Mouse (Mus musculus): Measurements from ENCODE around the gene Suv39h1.
"Not testable (repeated sequence)": the region's sequence is repeated elsewhere in the genome, so short reads cannot be mapped to it uniquely, and the experiment has no call there.

Suv39h1 gene

DNA sequence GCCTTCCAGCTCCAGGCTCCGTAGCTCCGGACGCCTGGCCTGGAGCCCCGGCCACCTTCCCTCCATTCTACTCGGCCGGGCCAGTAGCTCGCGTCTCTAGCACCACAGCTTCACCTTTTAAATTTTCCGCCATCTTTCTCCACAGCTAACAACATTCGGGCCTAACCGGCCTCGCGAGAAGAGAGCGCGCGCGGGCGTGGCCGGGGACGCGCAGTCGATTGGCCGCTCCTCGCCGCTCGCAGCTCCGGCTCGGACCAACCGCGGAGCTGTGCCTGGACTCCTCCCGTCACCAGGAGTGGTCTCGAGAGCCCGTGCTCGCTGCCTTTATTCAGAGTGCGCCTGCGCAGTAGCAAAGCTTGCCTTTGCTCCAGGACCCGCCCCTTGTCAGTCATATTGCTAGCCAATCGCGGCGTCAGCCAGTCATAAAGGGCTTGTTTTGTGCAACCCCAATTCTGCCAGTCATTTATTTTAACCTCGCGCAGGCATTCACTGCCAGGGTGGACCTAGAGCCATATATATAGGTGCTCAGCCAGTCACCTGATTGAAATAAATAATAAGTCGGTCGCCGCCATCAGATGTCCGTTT, at the start of gene Suv39h1:
Gene Suv39h1, minus strand, starts transcription at position 331 of the 585 bp plus-strand sequence.
- DNase-seq (ENCODE audit: low read depth, low spot score): peak; percentile 95

DNA sequence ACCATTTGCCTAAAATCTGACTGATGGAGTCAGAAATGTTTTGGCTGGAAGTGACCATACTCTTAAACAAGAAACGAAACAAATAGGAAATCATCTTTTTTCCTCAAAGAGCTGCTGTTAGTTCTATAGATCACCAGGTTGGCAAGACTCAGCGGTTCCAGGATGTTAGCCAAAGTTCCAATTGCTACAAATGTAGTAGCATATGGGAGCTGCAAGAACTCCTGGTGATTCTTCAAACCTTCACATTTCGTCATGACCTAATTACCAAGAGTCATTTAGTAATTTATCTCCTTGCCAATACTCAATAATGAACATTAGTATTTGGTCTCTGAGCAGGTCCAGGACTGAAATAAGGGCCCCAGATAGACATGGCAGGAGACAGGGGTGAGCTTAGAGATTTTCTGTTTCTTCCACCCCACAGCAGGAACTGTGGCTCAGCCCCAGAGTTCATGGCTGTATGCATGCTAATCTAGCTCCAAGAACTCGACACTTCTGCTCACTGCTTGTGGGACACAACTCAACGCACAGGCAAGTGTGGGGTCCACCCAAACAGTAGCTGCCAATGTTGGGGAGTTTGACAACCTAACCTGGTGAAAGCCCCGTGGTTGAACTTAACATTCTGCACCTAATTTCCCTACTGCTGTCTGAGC, 49.4 kb upstream of the Suv39h1 start:
- DNase-seq (ENCODE audit: low read depth, low spot score): no peak

DNA sequence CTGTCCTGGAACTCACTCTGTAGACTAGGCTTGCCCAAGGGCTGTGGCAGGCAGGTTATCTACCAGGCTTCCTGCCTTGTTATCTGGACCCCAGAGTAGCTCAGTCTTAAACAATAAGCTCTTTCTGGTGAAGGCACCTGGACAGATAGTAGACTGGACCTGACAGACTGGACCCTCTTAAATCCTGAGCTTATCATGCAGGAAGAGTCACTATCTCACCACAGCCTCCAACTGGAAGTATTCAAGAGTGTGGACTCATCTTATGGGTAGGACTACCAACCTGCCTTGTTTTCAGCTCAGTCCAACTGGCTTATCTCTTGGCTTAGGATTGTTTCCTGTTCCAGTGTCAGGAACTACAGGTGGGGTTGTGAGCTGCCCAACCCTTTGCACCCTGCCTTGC, 42.7 kb upstream of the Suv39h1 start:
- no peak for DNase-seq (ENCODE audit: low read depth, low spot score)

DNA sequence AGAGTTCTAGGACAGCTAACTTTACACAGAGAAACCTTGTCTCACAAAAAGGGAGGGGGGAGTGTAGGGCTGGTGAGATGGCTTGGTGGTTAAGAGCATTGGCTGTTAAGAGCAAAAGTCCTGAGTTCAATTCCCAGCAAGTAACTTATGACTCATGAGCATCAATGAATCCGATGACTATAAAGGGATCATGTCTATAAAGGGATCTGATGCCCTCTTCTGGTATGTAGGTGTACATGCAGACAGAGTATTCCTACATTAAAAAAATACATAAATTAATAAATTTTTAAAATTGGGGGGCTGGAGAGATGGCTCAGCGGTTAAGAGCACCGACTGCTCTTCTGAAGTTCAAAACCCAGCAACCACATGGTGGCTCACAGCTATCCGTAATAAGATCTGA, 40.7 kb upstream of the Suv39h1 start:
- DNase-seq (ENCODE audit: low read depth, low spot score): no peak

DNA sequence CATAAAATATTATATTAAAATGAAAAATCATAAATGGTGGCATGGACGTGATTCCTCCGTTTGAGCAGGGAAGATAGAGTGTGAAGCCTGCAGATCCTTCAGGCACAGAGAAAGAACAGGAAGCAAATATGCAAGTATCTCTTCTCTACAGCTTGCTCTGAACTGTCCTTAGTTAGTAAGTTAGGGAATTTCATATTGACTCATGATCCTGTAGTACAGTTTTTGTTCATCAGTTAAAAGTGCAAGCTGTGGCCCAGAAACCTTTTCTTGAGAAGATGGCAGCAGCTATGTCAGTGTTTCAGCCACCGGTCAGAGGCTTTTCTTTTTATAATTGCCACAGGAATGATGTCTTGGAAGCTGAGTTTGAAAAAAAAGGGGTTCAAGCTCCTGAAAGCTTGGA, 30.5 kb upstream of the Suv39h1 start:
- no peak for DNase-seq (ENCODE audit: low read depth, low spot score)

DNA sequence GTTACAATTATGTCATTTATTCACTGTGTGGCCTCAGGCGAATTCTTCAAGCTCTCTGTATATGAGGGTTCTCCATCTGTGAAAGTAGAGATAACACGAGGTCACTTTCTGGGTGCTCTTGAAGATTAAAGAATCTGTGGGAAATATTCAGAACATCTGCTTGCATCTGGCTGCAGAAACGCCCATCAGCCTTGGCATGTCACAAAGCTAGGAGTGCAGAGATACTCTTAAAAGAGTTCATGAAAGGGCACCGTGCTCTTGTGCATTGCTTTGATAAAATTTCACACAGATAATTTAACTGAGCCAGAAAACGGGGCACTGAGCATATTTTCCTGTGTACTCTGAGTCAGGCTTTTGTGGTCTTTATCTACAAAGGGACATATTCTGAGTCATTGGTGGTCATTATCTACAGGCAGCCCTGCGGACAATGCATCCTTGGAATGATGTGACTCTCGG, 27.7 kb upstream of the Suv39h1 start:
- no peak for DNase-seq (ENCODE audit: low read depth, low spot score)

DNA sequence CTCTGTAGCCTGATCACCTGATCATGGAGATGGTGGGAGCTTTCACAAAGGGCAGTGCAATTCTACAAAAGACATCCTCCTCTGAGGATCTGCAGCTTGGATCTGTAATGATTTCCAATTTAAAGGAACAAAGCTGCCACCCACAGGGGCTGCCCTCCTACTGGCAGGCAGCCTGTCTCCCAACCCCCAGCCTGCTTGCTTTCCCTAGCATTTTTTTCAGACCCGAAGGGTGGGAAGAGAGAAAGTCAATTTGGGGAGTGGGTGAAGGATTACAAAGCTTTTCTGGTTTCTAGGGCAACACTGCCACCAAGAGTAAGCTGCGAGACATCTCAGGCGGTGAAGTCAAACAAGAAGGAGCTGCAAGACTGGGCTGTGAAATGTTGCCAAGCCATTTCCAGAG, 26.5 kb upstream of the Suv39h1 start:
- DNase-seq (ENCODE audit: low read depth, low spot score): peak; percentile 85

DNA sequence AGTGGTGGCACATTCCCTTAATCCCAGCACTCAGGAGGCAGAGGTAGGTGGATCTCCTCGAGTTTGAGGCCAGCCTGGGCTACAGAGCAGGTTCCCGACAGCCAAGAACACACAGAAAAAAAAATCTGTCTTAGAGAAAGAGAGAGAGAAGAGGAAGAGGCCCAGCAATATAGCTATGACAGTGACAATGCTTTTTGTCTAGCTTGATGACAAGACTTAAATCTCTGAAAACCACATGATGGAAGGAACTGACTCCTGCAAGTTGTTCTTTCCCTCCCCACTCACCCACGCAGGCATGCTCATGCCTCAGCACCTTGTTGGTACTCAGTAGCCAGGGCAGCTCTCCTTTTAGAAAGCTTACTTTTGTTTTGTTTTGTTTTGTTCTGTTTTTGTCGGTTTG, 24.9 kb upstream of the Suv39h1 start:
- DNase-seq (ENCODE audit: low read depth, low spot score): no peak

DNA sequence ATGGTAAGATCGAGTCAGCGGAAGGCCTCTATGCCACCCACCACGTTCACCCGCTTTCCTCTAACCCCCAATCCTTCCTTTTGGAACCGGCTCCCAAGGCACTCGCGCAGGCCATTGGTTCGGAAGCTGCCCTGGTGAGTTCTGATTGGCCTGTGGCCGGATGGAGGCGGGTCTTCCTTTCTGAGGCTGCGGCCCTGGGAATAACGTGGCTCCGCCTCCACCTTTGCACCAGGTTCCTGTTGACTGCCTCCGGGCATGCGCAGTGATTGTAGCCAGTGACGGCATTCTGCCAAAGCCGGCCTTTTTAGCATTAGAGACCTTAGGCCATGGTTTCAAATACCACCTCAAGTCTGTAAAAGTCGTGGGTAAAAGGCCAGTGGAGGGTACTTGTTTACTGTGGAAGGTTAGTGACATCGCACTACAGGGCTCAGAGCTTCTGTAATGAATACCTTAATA, 22.3 kb upstream of the Suv39h1 start:
- peak; percentile 95 for DNase-seq (ENCODE audit: low read depth, low spot score)

DNA sequence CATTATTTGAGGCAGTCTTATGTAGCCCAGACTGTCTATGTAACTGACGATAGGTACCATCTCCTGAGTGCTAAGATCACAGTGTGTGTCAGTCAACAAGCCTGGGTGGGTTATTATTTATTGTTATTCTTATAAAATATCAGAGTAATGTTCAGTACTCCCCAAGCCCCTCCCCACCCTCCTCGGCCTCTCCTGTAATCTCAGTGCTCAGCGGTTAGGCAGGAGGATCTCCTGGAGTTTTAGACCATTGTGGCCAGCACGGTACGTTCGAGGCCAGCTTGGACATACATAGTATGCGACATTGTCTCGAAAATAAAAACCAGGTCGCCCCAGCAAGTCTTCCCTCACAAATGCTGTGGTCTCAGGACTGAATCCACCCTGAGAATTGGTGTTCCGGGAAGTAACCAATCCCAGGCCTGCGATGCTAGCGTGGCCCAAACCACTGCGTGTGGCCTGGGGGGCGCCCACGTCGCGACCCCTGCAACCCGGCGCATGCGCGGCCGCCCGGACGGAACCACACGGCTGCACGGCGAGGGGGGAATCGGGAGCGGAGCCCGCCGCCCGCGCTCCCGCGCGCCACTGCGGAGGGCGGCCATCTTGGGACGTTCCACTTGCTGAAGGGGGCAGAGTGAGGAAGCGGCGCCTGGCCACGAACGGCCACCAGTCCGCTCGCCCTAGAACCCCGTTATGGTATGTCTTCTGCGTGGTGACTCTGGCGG, 21.7 kb upstream of the Suv39h1 start:
- DNase-seq (ENCODE audit: low read depth, low spot score): not testable (repeated sequence)

DNA sequence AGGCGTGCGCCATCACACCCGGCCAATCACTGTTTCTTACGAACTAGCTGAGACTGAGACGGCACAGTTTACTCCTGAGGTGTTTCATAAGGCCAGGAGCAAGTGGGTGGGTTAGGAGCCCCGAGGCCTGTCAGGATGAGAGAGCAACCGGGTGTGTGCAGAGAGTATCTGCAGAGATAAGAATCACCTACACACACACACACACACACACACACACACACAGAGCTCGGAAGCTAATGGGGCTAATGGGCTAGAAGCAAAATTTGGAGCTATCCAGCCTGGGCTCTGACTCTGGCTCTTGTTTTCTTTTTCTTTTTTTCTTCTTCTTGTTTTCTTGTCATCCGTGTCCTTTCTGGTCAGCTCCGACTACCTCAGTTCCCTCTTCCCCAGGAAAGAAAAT, 21.0 kb upstream of the Suv39h1 start:
- no peak for DNase-seq (ENCODE audit: low read depth, low spot score)

DNA sequence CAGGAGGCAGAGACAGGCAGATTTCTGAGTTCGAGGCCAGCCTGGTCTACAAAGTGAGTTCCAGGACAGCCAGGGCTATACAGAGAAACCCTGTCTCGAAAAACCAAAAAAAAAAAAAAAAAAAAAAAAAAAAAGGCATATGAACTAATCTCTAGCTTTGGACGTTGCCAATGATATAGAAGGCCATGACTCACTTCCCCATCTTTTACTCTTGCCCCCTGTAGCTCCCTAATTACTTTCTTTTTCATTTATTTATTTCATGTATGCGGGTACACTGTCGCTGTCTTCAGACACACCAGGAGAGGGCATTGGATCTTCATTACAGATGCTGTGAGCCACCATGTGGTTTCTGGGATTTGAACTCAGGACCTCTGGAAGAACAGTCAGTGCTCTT, 16.4 kb upstream of the Suv39h1 start:
- DNase-seq (ENCODE audit: low read depth, low spot score): not testable (repeated sequence)

DNA sequence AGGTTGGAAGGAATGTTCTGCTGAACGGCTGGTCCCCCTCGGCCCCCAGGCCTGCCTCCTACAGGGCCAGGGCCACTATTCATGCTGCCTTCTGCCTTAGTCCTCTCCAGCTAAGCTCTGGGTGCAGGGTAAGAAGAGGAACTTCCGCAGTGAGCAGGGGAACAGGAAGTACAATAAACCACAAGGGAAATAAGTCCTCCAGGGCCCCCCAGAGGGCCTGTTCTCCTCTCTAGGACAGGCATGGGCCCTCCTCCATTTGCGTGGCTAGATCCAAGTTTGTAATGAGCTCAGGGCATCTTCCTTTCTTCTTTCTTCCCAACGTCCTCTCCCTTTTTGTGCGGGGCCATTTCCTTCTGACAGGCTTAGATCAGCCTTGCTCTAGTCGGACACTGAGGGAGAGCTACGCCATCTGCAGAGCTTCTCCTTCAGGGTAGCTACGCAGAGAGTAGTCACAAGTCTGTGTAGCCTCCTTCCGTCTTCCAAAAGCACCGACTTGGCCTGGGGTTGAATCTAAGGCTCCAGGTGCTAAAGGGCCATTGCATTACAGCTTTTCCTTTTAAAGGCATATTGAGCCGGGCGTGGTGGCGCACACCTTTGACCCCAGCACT, 15.9 kb upstream of the Suv39h1 start, which contains the start of gene Was:
Gene Was, minus strand, starts transcription at position 153 of the 608 bp plus-strand sequence.
- DNase-seq (ENCODE audit: low read depth, low spot score): no peak

DNA sequence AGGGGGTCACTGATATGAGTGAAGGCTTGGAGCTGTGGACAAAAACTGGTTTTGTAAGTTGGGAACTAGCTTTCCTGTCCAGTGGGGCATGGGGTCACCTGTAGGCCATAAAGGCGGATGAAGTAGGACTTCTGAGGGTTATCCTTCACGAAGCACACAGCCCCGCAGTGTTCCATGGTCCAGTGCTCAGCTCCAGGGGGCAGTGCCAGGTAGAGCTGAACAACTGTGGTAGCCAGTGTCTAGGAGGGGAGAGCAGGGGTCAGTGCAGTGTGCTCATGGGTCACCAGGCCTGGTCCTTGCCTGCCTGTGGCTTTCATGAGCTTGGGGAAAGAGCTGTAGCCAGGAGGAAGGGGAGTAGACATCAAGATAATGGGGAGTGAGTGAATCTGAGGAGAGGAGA, 15.2 kb upstream of the Suv39h1 start:
- no peak for DNase-seq (ENCODE audit: low read depth, low spot score)

DNA sequence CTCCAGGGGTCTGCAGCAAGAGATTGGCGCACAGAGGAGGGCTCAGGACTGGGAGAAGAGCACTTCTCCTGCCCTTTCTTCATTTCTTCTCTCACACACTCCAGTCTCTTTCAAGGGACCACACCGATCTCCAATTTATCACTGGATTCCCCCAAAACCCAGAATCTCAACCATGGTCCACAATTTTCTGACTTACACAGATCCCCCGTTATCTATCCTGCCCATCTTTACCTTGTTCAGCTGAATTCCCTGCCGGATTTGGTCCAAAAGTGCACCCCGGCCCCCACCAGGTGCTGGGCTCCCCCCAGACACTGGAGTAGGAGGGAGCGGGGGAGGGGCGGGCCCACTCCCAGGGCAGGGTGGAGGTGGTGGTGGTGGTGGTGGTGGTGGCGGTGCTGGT, 11.1 kb upstream of the Suv39h1 start:
- DNase-seq (ENCODE audit: low read depth, low spot score): no peak

DNA sequence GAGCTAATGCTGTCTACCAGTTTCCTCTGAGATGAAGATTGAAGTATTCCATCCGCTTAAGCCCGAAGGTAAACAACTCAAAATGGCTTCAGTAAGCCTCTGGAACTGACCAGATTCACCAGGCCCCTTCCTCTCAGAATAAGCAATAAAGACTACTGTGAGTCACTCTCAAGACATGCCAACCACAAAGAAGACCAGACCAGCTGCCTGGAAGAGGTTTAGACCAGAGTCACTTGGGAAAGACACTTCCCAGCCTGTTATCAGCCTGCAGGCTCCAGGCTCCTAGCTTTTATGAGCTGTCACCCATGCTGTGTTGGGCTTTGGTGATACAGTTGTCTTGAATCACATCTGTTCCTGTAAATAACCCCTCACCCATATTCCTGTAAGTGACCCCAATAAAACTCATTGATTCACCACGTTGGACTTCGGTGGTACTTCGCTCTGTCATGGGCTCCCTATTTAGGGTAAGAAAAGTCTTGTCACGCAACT, 10.3 kb upstream of the Suv39h1 start:
- no peak for DNase-seq (ENCODE audit: low read depth, low spot score)

DNA sequence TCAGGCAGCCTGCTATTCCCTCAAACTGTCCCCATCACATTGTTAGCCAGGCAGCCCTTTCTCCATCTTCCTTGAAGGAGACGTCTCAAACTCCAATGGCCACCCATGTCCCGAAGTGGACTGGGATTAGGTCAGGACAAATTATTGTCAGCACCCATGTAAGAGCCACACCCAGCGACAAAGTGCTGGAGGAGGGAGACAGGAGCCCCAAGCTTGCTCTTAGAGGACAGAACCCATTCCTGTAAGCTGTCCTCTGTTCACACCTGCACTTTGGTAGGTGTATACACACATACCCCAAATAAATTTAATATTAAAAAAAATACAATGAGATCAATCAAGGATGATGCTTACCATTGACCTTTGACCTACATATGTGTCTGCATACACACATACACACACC, 544 bp upstream of the Suv39h1 start:
- no peak for DNase-seq (ENCODE audit: low read depth, low spot score)

DNA sequence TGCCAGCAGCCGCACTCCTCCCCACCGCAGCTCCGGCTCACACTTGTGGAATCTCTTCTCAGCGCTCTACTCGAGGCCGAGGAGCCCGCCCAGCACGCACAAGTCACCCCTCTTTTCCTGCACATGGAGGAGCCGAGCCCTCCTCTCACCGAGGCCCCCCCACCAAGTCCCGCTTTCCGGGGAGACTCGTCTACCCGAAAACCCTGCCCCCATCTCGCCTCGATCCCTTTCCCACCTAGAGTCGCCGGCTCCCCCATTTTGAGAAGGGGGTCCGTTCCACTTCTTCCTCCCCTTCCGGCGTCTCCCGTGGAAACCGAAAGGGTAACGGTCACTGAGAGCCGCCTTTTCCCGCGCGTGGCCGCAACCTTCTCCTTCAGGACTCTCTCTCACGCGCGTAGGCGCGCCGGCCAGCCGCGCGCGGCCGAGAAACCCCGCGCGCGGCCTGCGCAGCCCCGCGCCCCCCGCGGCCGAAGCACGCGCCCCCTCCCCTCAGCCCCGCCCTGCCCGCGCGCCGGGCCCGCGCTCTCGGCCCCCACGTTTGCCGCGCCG, 605 bp downstream of the Suv39h1 start:
- DNase-seq (ENCODE audit: low read depth, low spot score): peak; percentile 45

DNA sequence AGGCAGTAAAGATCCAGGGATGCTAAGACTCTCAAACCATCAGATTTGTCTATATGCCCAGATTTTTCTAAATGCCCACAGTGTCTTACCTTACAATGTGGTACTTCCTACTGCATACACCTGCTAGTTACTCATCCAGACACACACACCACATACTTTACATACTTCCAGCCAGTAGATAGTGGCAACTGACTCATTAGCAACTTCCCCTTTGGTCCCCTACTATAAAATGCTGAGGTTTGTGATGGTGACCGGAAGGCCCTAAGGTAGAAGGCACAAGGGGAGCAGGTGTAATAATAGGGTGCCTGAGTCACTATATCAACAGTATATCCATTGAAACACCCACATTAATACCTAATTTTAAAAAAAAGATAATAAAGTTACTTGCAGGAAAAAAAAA, 5.4 kb downstream of the Suv39h1 start:
- DNase-seq (ENCODE audit: low read depth, low spot score): no peak

DNA sequence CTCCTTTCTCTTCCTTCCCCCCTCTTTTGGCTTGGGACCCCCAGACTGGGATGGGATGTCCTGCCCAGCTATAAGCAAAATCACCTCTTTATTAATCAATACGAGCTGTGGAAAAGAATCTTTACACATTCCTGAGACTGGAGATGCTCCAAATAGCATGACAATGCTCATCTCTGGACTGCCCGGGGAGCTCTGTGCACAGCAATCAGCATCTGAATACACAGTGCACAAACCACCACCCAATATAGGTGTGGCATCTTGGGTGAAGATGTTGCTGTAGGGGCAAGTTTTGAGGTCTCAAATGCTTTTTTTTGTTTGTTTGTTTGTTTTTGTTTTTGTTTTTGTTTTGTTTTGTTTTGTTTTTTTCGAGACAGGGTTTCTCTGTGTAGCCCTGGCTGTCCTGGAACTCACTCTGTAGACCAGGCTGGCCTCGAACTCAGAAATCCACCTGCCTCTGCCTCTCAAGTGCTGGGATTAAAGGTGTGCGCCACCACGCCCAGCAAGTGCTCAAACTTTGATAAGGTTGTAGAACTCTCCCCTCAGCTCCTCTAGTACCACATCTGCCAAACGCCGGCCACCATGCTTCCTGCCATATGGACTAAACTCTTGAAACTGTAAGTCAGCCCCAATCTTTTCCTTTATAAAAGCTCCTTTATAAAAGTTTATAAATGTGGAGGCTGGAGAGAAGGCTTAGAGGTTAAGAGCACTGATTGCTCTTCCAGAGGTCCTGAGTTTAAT, 23.3 kb downstream of the Suv39h1 start:
- not testable (repeated sequence) for DNase-seq (ENCODE audit: low read depth, low spot score)

DNA sequence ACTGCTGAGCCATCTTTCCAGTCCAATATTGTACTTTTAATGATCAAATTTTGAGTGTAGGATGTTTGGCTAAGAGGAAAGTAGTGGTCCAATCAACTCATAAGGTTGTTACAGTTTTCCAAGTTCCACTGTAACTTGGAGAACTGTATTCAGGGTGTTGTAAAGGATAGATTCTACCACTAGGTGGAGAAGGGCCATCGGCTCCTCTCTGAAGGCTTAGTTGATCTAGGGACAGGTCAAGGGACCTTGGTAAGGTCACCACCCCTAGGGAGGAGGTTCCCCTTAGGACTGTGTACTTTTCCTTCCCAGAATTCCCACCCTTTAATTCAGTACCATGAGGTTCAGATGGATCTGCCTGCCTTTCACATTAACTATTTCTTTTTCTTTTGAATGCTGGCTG, 41.6 kb downstream of the Suv39h1 start:
- no peak for DNase-seq (ENCODE audit: low read depth, low spot score)
